Mouse (Mus musculus) limb, embryonic 14.5 days (tissue): ENCODE measurements at regions not wholly inside any gene's neighbourhood (a gene's known extent, or its start where the extent isn't known, plus 50 kb on each side); places are given as distances from the start of the nearest gene placed in this dataset.

Experiments used
- ATAC-seq: fragments of 200-750 bp; cut with Nextera tagmentation; 2 replicates; pipeline ENCODE4 v1.8.0; 2017; ENCODE audit warnings: low read depth, moderate number of reproducible peaks, moderate TSS enrichment; ENCODE audit not compliant: low FRiP score
- DNase-seq: peaks from one replicate; pipeline ENCODE4 v3.0.0-alpha.2; 2015; ENCODE audit warnings: low spot score
- H3K27ac ChIP-seq: fragments of 300-500 bp; sonication (generic); replicated peaks from 2 replicates; pipeline ENCODE4 v1.5.1; 2014; ENCODE audit warnings: low read depth, mild to moderate bottlenecking, low read length, moderate library complexity, mixed read lengths
- H3K27me3 ChIP-seq: fragments of 300-500 bp; sonication (generic); 2 replicates; pipeline ENCODE4 v1.6.1; 2014; ENCODE audit warnings: low read length, mixed read lengths; ENCODE audit not compliant: control insufficient read depth, insufficient read depth
- H3K36me3 ChIP-seq: fragments of 300-500 bp; sonication (generic); 2 replicates; pipeline ENCODE4 v1.6.1; 2014; ENCODE audit warnings: mild to moderate bottlenecking, low read length, moderate library complexity, mixed read lengths; ENCODE audit not compliant: control insufficient read depth, insufficient read depth
- H3K4me1 ChIP-seq: fragments of 300-500 bp; sonication (generic); 2 replicates; pipeline ENCODE4 v1.6.1; 2014; ENCODE audit warnings: antibody characterized with exemption, low read length, mixed read lengths; ENCODE audit not compliant: control insufficient read depth, insufficient read depth
- H3K4me2 ChIP-seq: fragments of 300-500 bp; sonication (generic); replicated peaks from 2 replicates; pipeline ENCODE4 v1.6.1; 2014; ENCODE audit warnings: low read depth, mild to moderate bottlenecking, low read length, moderate library complexity; ENCODE audit not compliant: severe bottlenecking
- H3K4me3 ChIP-seq: fragments of 300-500 bp; sonication (generic); replicated peaks from 2 replicates; pipeline ENCODE4 v1.5.1; 2014; ENCODE audit warnings: low read length
- H3K9ac ChIP-seq: fragments of 300-500 bp; sonication (generic); 2 replicates; pipeline ENCODE4 v1.6.1; 2014; ENCODE audit warnings: mild to moderate bottlenecking, low read depth, low read length, moderate library complexity; ENCODE audit not compliant: severe bottlenecking
- H3K9me3 ChIP-seq: fragments of 300-500 bp; sonication (generic); 2 replicates; pipeline ENCODE4 v1.6.1; 2016; ENCODE audit warnings: low read length; ENCODE audit not compliant: control insufficient read depth
- POLR2A ChIP-seq: fragments of 200-500 bp; IDR thresholded peaks from 2 replicates; pipeline ENCODE4 v1.8.0; 2012; ENCODE audit warnings: inconsistent platforms, mild to moderate bottlenecking, moderate library complexity, borderline replicate concordance; ENCODE audit not compliant: insufficient read depth, insufficient read length; ENCODE audit errors: extremely low read depth
- WGBS: fragments of 180-500 bp; shearing (Covaris S2); extraction: QIAGEN DNeasy Blood & Tissue Kit; methylation state at CpG from one replicate; pipeline ENCODE4 v1.1.7; 2014; 5-methylcytosine and 5-hydroxymethylcytosine counted together

- Histone ChIP-seq H3K9me3 (no peaks in the 10 kb centered on the region), H3K4me1 (no peaks in the 10 kb centered on the region), H3K9ac (no peak overlapping the region), H3K27ac (no peak overlapping the region), H3K27me3 (no peaks in the 10 kb centered on the region), H3K4me3 (no peak overlapping the region), H3K4me2 (no peak overlapping the region), H3K36me3 (no peaks in the 10 kb centered on the region)
- DNase-seq, result no peak
- WGBS, result 86% methylated on average over 10 of the region's 10 CpGs
- no peak for TF ChIP-seq POLR2A
- no peak for ATAC-seq
Measured at GRCm38 (mm10) chr15:38569011-38569640, 1143.8 kb downstream of the 4930447A16Rik start.

GRCm38 (mm10) chr15:38570144-38570543 is 1144.8 kb downstream of the 4930447A16Rik start:
- H3K27ac ChIP-seq, result no peak overlapping the region
- no peak overlapping the region for H3K9ac ChIP-seq
- 82% methylated on average over 8 of the region's 8 CpGs for WGBS
- TF ChIP-seq POLR2A, result no peak
- H3K4me3 ChIP-seq, result no peak overlapping the region
- H3K9me3 ChIP-seq, result no peaks in the 10 kb centered on the region
- no peaks in the 10 kb centered on the region for H3K4me1 ChIP-seq
- no peak for DNase-seq
- H3K27me3 ChIP-seq, result no peaks in the 10 kb centered on the region
- no peak overlapping the region for H3K4me2 ChIP-seq
- ATAC-seq, result no peak
- no peaks in the 10 kb centered on the region for H3K36me3 ChIP-seq

GRCm38 (mm10) chr15:38570735-38571134 is 1145.4 kb downstream of the 4930447A16Rik start:
- no peak overlapping the region for H3K4me3 ChIP-seq
- H3K9me3 ChIP-seq, result no peaks in the 10 kb centered on the region
- H3K27ac ChIP-seq, result no peak overlapping the region
- H3K27me3 ChIP-seq, result no peaks in the 10 kb centered on the region
- WGBS, result 65% methylated on average over 8 of the region's 8 CpGs
- no peak overlapping the region for H3K4me2 ChIP-seq
- H3K36me3 ChIP-seq, result no peaks in the 10 kb centered on the region
- ATAC-seq, result no peak
- H3K9ac ChIP-seq, result no peak overlapping the region
- H3K4me1 ChIP-seq, result no peaks in the 10 kb centered on the region
- no peak for DNase-seq
- no peak for TF ChIP-seq POLR2A

- Histone ChIP-seq H3K4me2 (no peak overlapping the region), H3K4me1 (no peaks in the 10 kb centered on the region), H3K36me3 (no peaks in the 10 kb centered on the region), H3K27ac (no peak overlapping the region), H3K27me3 (no peaks in the 10 kb centered on the region), H3K9me3 (no peaks in the 10 kb centered on the region), H3K9ac (no peak overlapping the region), H3K4me3 (no peak overlapping the region)
- 85% methylated on average over 4 of the region's 4 CpGs for WGBS
- no peak for ATAC-seq
- no peak for DNase-seq
- TF ChIP-seq POLR2A, result no peak
Measured at GRCm38 (mm10) chr15:38572652-38573051, 1147.3 kb downstream of the 4930447A16Rik start.

- no peak for ATAC-seq
- DNase-seq, result no peak
- Histone ChIP-seq H3K36me3 (no peaks in the 10 kb centered on the region), H3K4me2 (no peak overlapping the region), H3K9ac (no peak overlapping the region), H3K4me1 (no peaks in the 10 kb centered on the region), H3K27me3 (no peaks in the 10 kb centered on the region), H3K4me3 (no peak overlapping the region), H3K27ac (no peak overlapping the region), H3K9me3 (no peaks in the 10 kb centered on the region)
- WGBS, result 73% methylated on average over 8 of the region's 8 CpGs
- no peak for TF ChIP-seq POLR2A
Measured at GRCm38 (mm10) chr15:38574447-38574846, 1149.1 kb downstream of the 4930447A16Rik start.
